Mouse (Mus musculus): ENCODE data around the gene Vmn1r67.

DNA sequence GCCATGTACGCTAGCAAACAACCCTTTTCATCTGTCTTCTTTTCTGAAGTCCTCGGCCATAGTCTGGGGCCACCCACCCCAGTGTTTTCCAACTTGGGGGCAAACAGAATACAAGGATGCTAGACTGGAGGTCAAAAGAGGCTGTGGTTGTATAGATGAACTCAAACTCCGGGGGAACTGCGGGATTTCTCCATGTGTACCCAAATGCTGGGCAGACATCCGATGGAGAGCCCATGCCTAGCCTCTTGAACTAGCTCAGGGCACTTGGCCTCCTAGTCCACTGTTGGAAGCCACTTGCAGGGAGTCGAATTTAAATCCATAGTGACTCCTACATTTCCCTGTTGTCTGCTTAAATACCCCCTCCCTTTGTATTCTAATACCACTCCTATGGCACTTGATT lies 52.4 kb downstream of the Vmn1r67 start:
- TF ChIP-seq CTCF (IDR thresholded peaks at IDR 0.05; ENCODE audit: borderline replicate concordance, insufficient read depth, low read depth, low read length), result no peak
- TF ChIP-seq POLR2A (IDR thresholded peaks at IDR 0.05; ENCODE audit: borderline replicate concordance, insufficient read depth, low read length), result no peak

Measured in cerebellum, adult 2 months (tissue).